Comparison of ENCODE assay signal across 8 mouse cellular contexts in genomic region chr19:32595131-32595505, GRCm38 (mm10). TPM values are rescaled to one million over a fixed set of nuclear protein-coding genes. Genes with fewer than 3 reads are reported as not detected.
DNase-seq lines count a peak whose midpoint lies in the region; ATAC-seq and TF ChIP-seq lines count a peak whose summit lies in the region.

No protein-coding gene starts in this region.

- peak overlapping the region; percentile 47 for H3K9ac ChIP-seq in embryonic facial prominence, embryonic 15.5 days
- peak overlapping the region; percentile 76 for H3K9ac ChIP-seq in limb, embryonic 12.5 days (replicated peaks)
- peak overlapping the region; percentile 51 for H3K9ac ChIP-seq in neural tube, embryonic 15.5 days (replicated peaks)

- DNase-seq in lung, adult 2 months: no peak
- no peak for DNase-seq in lung, postnatal 14 days
- DNase-seq in cerebellum, adult 9-10 months: no peak
- no peak for DNase-seq in cerebellum, adult 9-11 months
- DNase-seq in gastrocnemius, postnatal 4 days (ENCODE audit: low spot score in 2 of 2): no peak

- H3K9me3 ChIP-seq in embryonic facial prominence, embryonic 15.5 days (replicated peaks): no peaks in the 10 kb centered on the region
- H3K9me3 ChIP-seq in limb, embryonic 12.5 days: no peaks in the 10 kb centered on the region
- no peaks in the 10 kb centered on the region for H3K9me3 ChIP-seq in neural tube, embryonic 15.5 days (replicated peaks)

- peak overlapping the region; percentile 40 for H3K4me3 ChIP-seq in lung, adult 2 months (replicated peaks; ENCODE audit: extremely low read depth, low read depth, low read length)
- peak overlapping the region; percentile 64 for H3K4me3 ChIP-seq in embryonic facial prominence, embryonic 15.5 days (replicated peaks)
- peak overlapping the region; percentile 62 for H3K4me3 ChIP-seq in limb, embryonic 12.5 days (replicated peaks)
- peak overlapping the region; percentile 52 for H3K4me3 ChIP-seq in neural tube, embryonic 15.5 days (replicated peaks)

- TF ChIP-seq CTCF in lung, adult 2 months (IDR thresholded peaks at IDR 0.05; ENCODE audit: insufficient read depth, low read length): no peak

- no peaks in the 10 kb centered on the region; the same call in 1 of the 2 replicates for H3K4me1 ChIP-seq in lung, adult 2 months (ENCODE audit: control insufficient read depth, insufficient read depth, low read length)
- no peaks in the 10 kb centered on the region for H3K4me1 ChIP-seq in embryonic facial prominence, embryonic 15.5 days
- peaks cover 8% of the 10 kb centered on the region; the same call in 1 of the 2 replicates for H3K4me1 ChIP-seq in limb, embryonic 12.5 days (replicated peaks)
- H3K4me1 ChIP-seq in neural tube, embryonic 15.5 days: peaks cover 11% of the 10 kb centered on the region

- H3K4me2 ChIP-seq in embryonic facial prominence, embryonic 15.5 days (replicated peaks): peak overlapping the region; percentile 78
- H3K4me2 ChIP-seq in limb, embryonic 12.5 days: peak overlapping the region; percentile 74
- H3K4me2 ChIP-seq in neural tube, embryonic 15.5 days: peak overlapping the region; percentile 86

- H3K36me3 ChIP-seq in embryonic facial prominence, embryonic 15.5 days: no peaks in the 10 kb centered on the region
- no peaks in the 10 kb centered on the region for H3K36me3 ChIP-seq in limb, embryonic 12.5 days
- no peaks in the 10 kb centered on the region for H3K36me3 ChIP-seq in neural tube, embryonic 15.5 days

- no peak overlapping the region for H3K27ac ChIP-seq in embryonic facial prominence, embryonic 15.5 days (replicated peaks)
- H3K27ac ChIP-seq in limb, embryonic 12.5 days: peak overlapping the region; percentile 78; the same call in 1 of the 2 replicates
- H3K27ac ChIP-seq in neural tube, embryonic 15.5 days (replicated peaks): no peak overlapping the region

- ATAC-seq in embryonic facial prominence, embryonic 15.5 days (ENCODE audit: insufficient number of reproducible peaks, low FRiP score, low TSS enrichment, low read depth): no peak; the same call in 1 of the 2 replicates
- ATAC-seq in limb, embryonic 12.5 days (ENCODE audit: insufficient number of reproducible peaks, insufficient read depth, low FRiP score, low TSS enrichment, low read depth): peak; percentile 63
- peak; percentile 18; the same call in 1 of the 2 replicates for ATAC-seq in neural tube, embryonic 15.5 days (ENCODE audit: low FRiP score)

- no peak for TF ChIP-seq POLR2A in lung, adult 2 months (IDR thresholded peaks at IDR 0.05; ENCODE audit: borderline replicate concordance, extremely low read depth, low read depth, low read length)

- peaks cover 5% of the 10 kb centered on the region for H3K27me3 ChIP-seq in embryonic facial prominence, embryonic 15.5 days
- H3K27me3 ChIP-seq in limb, embryonic 12.5 days: peaks cover 28% of the 10 kb centered on the region
- H3K27me3 ChIP-seq in neural tube, embryonic 15.5 days (replicated peaks): peaks cover 14% of the 10 kb centered on the region

- WGBS in lung, adult 2 months: 28% methylated on average over 8 of the region's 8 CpGs
- WGBS in embryonic facial prominence, embryonic 15.5 days: 26% methylated on average over 8 of the region's 8 CpGs
- 21% methylated on average over 8 of the region's 8 CpGs for WGBS in limb, embryonic 12.5 days
- WGBS in neural tube, embryonic 15.5 days: 20% methylated on average over 8 of the region's 8 CpGs

RNA-seq across cellular contexts. Expression of gene Papss2, which starts 0.5 kb away (rescaled TPM):
- polyA plus RNA-seq in lung, adult 2 months (2012; rRNA removed): 6.6 and 7.9 TPM in 2 replicates
- 21.5 and 29.3 TPM in 2 replicates for polyA plus RNA-seq in embryonic facial prominence, embryonic 15.5 days (2015; fragmentation: Nextera tagmentation; extraction: Ambion mirVana)
- polyA plus RNA-seq in limb, embryonic 12.5 days (2016; fragmentation: Nextera tagmentation; extraction: Ambion mirVana): 20.7 and 29.5 TPM in 2 replicates
- 1.7 and 1.9 TPM in 2 replicates for polyA plus RNA-seq in neural tube, embryonic 15.5 days (2015; fragmentation: Nextera tagmentation; extraction: Ambion mirVana)
- 10 to 100 TPM; 14.5 to 15.4 TPM for total RNA-seq in gastrocnemius, postnatal 4 days (2021)
